Mouse (Mus musculus): ENCODE results near the gene Syt6. TPM values are rescaled to one million over a fixed set of nuclear protein-coding genes. Genes with fewer than 3 reads are reported as not detected.

Syt6 gene
- 0.69 TPM in 1 of 2 replicates, not detected in the other for total RNA-seq (2017)

DNA sequence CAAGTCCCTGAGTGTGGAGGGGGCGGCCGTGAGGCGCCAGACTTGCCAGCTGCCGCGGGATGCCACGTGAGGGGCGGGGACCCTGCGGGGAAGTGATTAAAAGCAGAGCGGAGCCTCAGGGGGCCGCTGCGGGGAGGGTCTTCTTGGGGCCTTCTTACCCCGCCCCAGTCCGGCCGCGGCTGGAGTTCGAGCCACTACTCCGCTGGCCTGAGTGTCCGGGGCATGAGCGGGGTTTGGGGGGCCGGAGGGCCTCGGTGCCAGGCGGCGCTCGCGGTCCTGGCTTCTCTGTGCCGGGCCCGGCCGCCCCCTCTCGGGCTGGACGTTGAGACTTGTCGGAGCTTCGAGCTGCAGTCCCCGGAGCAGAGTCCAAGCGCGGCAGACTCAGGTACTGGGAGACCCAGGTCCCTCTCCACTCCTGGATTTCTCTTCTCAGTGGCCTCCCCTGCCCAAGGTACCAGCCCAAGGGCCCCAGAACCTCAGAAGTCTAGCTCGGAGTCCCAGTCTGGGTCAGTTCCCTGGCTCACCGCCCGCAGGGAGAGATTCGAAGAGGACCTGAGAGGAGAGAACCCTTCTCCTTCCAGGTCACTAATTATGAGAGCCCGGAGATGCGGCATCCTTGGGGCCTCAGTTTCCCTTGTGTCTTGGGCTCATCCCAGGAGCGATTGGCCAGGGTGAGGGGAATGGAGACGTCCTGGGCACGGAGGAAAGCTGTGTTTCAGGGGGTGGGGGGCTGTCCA is at the start of gene Syt6:
TSS of gene Syt6 (plus strand) at position 76 of the 737 bp plus-strand sequence.
- ATAC-seq (replicated peaks in 1 of 2; ENCODE audit: insufficient read depth in 1 of 2, low FRiP score in 2 of 2, low TSS enrichment in 1 of 2, low read depth in 1 of 2, poor library complexity in 2 of 2, severe bottlenecking in 2 of 2): no peak

- no peak for ATAC-seq (replicated peaks in 1 of 2; ENCODE audit: insufficient read depth in 1 of 2, low FRiP score in 2 of 2, low TSS enrichment in 1 of 2, low read depth in 1 of 2, poor library complexity in 2 of 2, severe bottlenecking in 2 of 2)
Observed at GRCm38 (mm10) chr3:103526201-103526704, 48.8 kb upstream of the Syt6 start.

DNA sequence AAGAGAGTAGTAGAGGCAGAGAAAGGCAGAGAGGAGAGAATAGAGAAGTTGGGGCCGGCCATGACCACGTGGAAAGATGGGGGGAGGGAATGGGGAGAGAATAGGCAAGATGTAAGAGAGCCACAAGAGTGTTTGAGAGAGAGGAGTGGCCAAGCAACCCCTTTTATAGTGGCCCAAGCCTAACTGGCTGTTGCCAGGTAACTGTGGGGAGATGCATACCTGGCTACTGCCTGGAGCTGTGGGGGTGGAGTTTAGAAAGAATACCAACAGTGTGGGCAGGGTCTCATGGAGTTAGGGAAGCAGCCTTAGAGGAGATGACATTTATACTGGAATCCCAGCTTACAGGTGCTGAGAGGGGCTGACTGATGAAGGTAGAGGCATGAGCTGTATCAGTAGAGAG is 48.2 kb upstream of the Syt6 start:
- 0 out of 4 replicates have a peak, but pooled peaks of 1 of the 2 experiments have one; percentile 42 for ATAC-seq (replicated peaks in 1 of 2; ENCODE audit: insufficient read depth in 1 of 2, low FRiP score in 2 of 2, low TSS enrichment in 1 of 2, low read depth in 1 of 2, poor library complexity in 2 of 2, severe bottlenecking in 2 of 2)

DNA sequence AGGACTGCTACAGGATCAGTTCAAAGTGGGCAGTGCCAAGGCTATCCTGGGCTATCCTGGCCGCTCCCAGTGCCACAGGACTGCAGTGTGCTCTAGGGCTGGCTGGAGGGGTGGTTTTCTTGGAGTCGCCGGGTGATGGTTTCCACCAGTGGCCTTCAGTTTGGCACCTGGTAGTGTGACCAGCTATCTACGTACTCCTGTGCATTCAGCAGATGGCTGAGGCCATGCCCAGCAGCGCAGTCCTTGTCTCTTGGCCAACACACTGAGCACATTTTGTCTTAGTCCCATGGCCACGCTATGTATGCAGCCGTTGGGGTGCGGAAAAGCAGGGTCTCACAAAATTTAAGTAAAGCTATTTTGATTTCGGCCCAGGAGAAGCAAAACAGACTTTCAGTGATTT is 41.0 kb upstream of the Syt6 start:
- ATAC-seq (replicated peaks in 1 of 2; ENCODE audit: insufficient read depth in 1 of 2, low FRiP score in 2 of 2, low TSS enrichment in 1 of 2, low read depth in 1 of 2, poor library complexity in 2 of 2, severe bottlenecking in 2 of 2): no peak

GRCm38 (mm10) chr3:103535207-103535606 is 39.8 kb upstream of the Syt6 start:
- ATAC-seq (replicated peaks in 1 of 2; ENCODE audit: insufficient read depth in 1 of 2, low FRiP score in 2 of 2, low TSS enrichment in 1 of 2, low read depth in 1 of 2, poor library complexity in 2 of 2, severe bottlenecking in 2 of 2): no peak

DNA sequence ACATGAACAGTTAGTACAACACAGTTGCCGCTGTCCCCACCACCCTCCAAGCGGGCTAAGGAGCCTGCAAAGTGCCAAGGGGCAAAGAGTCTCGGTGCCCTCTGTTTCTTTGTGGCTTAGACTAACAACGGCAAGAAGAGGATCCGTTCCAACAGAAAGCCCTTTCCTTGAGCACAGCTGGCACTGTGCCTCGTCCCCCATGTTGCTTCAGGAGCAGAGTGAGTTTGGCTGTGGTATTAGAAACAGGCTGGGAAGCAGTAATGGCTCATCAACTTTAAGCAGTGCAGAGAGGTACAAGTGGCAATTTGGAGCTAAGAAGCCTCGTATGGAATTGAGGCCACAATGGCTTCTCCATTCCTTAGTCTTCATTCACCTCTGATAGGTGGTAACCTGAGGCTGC is 35.9 kb upstream of the Syt6 start:
- no peak for ATAC-seq (replicated peaks in 1 of 2; ENCODE audit: insufficient read depth in 1 of 2, low FRiP score in 2 of 2, low TSS enrichment in 1 of 2, low read depth in 1 of 2, poor library complexity in 2 of 2, severe bottlenecking in 2 of 2)

- no peak for ATAC-seq (replicated peaks in 1 of 2; ENCODE audit: insufficient read depth in 1 of 2, low FRiP score in 2 of 2, low TSS enrichment in 1 of 2, low read depth in 1 of 2, poor library complexity in 2 of 2, severe bottlenecking in 2 of 2)
Observed at GRCm38 (mm10) chr3:103546166-103546565, 28.9 kb upstream of the Syt6 start.

DNA sequence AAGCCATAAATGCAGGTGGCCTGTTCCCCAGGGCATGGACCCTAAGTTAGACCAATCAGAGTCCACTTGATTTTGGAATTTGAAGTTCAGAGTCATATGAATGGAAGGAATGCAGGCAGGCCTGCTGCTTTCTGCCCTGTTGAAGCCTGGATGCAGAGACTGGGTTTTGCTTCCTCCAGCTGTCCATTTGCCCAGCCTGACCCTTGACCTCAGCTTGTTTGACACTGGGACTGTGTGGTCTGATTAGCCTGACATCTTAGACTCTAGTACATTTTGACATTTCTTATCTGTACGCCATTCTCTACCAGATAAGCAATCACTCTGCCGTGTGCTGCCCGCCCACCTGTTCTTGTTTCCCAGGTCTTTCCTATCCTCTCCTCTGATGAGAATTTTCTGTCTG is 28.4 kb upstream of the Syt6 start:
- no peak for ATAC-seq (replicated peaks in 1 of 2; ENCODE audit: insufficient read depth in 1 of 2, low FRiP score in 2 of 2, low TSS enrichment in 1 of 2, low read depth in 1 of 2, poor library complexity in 2 of 2, severe bottlenecking in 2 of 2)

- no peak for ATAC-seq (replicated peaks in 1 of 2; ENCODE audit: insufficient read depth in 1 of 2, low FRiP score in 2 of 2, low TSS enrichment in 1 of 2, low read depth in 1 of 2, poor library complexity in 2 of 2, severe bottlenecking in 2 of 2)
Observed at GRCm38 (mm10) chr3:103550236-103550635, 24.8 kb upstream of the Syt6 start.

DNA sequence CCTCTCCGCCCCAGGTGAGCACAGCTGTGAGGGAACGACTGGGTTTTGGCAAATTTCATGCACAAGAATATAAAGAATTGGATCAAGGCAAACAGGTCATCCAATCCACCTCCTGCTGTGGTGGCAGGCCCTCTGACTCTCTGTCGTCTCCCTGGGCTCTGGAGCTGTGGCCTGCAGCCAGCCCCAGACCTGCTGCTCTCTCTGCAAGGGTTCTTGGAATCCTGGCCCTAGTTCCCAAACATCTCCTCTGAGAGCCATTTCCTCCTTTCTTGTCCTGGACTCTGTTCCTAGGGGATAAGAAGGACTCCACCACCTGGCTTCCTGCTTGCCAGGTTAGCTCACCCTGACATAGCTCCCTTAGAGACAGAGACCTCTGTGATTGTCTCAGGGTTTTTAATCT is 7.8 kb upstream of the Syt6 start:
- no peak for ATAC-seq (replicated peaks in 1 of 2; ENCODE audit: insufficient read depth in 1 of 2, low FRiP score in 2 of 2, low TSS enrichment in 1 of 2, low read depth in 1 of 2, poor library complexity in 2 of 2, severe bottlenecking in 2 of 2)

DNA sequence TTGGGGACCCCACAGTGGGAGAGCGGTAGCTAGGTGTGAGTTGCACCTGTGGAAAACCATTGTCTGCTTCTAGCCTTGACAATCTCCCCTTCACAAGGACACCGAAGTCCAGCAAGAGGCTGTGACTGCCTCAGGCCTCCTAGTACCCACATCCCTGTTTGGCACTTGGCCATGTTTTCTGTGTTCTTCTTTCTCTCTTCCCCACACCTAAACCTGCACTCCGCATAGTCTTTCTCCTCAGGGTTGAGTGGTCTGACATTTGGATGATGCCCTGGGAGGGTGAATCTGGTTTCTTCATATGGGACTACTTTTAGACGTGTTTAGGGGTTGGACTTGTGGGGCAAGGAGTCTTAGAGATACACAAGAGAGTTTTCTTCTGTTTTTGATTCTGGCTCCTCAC is 2.5 kb upstream of the Syt6 start:
- no peak for ATAC-seq (replicated peaks in 1 of 2; ENCODE audit: insufficient read depth in 1 of 2, low FRiP score in 2 of 2, low TSS enrichment in 1 of 2, low read depth in 1 of 2, poor library complexity in 2 of 2, severe bottlenecking in 2 of 2)

- no peak for ATAC-seq (replicated peaks in 1 of 2; ENCODE audit: insufficient read depth in 1 of 2, low FRiP score in 2 of 2, low TSS enrichment in 1 of 2, low read depth in 1 of 2, poor library complexity in 2 of 2, severe bottlenecking in 2 of 2)
Observed at GRCm38 (mm10) chr3:103573106-103573790, 1.8 kb upstream of the Syt6 start.

DNA sequence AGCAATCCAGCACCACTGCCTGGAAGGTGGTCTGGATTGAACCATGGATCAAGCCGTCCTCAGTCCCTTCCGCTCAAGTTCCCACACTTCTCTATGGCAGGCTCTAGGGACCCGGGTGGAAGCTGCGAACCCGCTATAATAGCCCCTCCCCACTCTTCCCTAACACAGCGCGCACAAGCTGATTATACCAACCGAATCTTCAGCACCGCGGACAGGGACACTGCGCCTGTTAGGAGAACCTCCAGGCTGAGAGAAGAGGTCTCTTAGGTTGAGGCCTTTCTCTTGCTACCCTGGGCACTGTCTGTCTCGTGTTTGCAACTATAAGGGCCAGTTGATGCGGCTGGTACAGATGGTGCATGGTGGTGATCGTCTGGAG is 1.3 kb upstream of the Syt6 start:
- peak; percentile 77 to 84 for ATAC-seq (replicated peaks in 1 of 2; ENCODE audit: insufficient read depth in 1 of 2, low FRiP score in 2 of 2, low TSS enrichment in 1 of 2, low read depth in 1 of 2, poor library complexity in 2 of 2, severe bottlenecking in 2 of 2)

DNA sequence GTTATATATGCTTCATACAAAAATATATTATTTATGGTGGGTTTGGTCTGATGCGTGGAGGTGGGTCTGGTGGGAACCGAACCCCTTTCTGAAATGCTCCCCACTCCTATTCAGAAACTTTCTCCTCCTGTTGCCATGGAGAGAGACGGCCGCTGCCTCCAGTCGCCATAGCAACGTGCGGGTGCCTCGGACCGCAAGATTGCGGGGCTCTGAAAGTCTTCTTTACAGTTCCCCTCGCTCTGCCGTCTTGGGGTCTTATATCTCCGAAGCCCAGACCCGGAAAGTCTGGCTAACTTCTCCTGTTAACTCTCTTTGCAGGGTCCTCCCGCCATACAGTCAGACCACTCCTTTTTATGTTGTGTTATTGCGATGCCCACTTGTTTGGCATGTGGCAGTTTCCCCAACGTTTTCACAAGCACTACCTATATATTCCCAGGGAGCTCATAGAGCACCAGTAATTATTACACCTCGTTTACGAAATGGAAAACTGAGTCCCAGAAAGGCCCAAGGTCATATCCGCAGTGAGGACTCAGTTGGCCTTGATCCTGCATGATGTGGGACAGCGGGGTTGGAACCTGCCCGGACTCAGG is 370 bp upstream of the Syt6 start:
- no peak for ATAC-seq (replicated peaks in 1 of 2; ENCODE audit: insufficient read depth in 1 of 2, low FRiP score in 2 of 2, low TSS enrichment in 1 of 2, low read depth in 1 of 2, poor library complexity in 2 of 2, severe bottlenecking in 2 of 2)

DNA sequence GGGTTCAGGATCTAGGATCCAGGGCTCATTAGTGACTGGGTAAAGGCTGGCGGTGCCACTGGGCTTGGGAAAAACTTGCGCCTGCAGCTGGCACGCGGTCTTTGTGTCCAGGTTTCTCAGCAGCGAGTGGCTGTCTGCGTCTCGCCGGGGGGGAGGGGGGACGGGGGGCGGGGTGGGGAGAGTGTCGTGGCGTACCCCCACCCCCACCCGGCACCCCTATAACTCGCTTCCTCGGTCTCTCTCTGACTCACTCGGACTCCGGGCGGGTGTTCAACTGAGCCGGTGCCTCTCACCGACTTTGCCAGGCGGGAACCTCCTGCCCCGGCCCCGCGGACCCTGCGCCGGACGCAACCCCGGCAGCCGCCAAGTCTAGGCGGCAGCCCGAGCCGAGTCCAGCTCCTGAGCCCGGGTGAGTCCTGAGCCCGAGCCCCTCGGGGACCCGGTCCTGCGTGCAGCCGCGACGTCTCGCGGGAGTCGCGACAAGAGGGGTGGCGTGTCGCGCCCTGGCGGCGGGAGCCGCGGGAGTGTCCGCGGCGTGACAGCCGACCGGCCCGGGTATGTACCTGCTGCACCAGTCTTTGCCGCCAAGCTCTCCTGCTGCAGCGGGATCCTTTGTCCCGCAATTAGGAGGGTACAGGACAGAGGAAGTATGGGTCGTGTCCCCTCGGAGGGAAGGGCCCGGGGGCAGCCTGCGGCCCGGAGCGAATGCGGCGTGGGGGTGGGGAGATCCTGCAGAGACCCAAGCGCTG is 1.0 kb downstream of the Syt6 start:
- no peak for ATAC-seq (replicated peaks in 1 of 2; ENCODE audit: insufficient read depth in 1 of 2, low FRiP score in 2 of 2, low TSS enrichment in 1 of 2, low read depth in 1 of 2, poor library complexity in 2 of 2, severe bottlenecking in 2 of 2)

GRCm38 (mm10) chr3:103587136-103587535 is 12.1 kb downstream of the Syt6 start:
- no peak for ATAC-seq (replicated peaks in 1 of 2; ENCODE audit: insufficient read depth in 1 of 2, low FRiP score in 2 of 2, low TSS enrichment in 1 of 2, low read depth in 1 of 2, poor library complexity in 2 of 2, severe bottlenecking in 2 of 2)

DNA sequence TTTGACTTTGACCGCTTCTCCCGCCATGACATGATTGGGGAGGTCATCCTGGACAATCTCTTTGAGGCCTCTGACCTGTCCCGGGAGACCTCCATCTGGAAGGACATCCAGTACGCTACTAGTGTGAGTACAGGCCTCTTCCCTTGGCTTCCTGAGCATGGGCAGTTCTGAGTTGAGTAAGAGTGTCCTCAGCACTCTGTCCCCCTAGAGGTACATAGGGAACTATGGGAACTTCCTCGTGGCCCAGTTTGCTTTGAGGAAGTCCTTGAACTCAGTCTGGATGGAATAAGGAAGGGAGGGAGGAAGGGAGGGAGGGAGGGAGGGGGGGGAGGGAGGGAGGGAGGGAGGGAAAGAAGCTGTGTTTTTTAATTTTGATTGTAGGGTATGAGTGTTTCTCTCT is 12.6 kb downstream of the Syt6 start:
- ATAC-seq (replicated peaks in 1 of 2; ENCODE audit: insufficient read depth in 1 of 2, low FRiP score in 2 of 2, low TSS enrichment in 1 of 2, low read depth in 1 of 2, poor library complexity in 2 of 2, severe bottlenecking in 2 of 2): no peak

DNA sequence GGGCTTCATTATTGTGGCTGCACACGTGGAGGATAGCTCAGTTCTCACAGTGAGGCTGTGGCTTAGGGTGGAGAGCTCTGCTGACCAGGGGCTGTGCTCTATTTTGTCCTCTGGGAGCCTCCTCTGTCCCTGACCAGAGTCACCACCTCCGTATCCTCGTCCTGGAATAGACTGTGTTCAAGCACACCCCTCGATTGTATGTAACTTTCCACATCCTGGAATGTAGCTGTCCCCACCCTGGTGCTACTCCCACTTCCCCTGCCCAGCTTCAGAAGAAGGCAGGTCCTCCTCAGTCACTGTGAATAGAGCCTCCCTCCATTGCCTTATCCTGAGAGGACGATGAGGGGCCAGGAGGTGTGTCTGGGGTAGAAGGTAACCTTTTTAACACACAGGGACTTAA is 14.6 kb downstream of the Syt6 start:
- no peak for ATAC-seq (replicated peaks in 1 of 2; ENCODE audit: insufficient read depth in 1 of 2, low FRiP score in 2 of 2, low TSS enrichment in 1 of 2, low read depth in 1 of 2, poor library complexity in 2 of 2, severe bottlenecking in 2 of 2)
